Comparison of ENCODE assay signal across 11 mouse cellular contexts in genomic region chr15:80358798-80359197, GRCm38 (mm10).
DNase-seq lines count a peak whose midpoint lies in the region; ATAC-seq lines count a peak whose summit lies in the region.
"Had no signal": no experiment of that assay in that cellular context is flagged by ENCODE, and none has a peak within 500 bp of the region (broad histone marks: within the 10 kb centered on the region; RNA-seq: fewer than 3 reads in every experiment).

No protein-coding gene starts in this region.

- DNase-seq in right cerebral cortex, postnatal 14 days: peak; percentile 54
- no peak for DNase-seq in right cerebral cortex, postnatal 25 days
- peak; percentile 68 for DNase-seq in cerebellum, adult 11 months
- peak; percentile 36 to 47 for DNase-seq in layer of hippocampus, postnatal 36 days
- DNase-seq in thymus, postnatal 25 days: no peak
- DNase-seq: kidney, adult 2 months; lung, postnatal 10 days had no signal

- no peak overlapping the region for H3K4me2 ChIP-seq in hindbrain, embryonic 16.5 days (ENCODE audit: low read length)
- no peak overlapping the region for H3K4me2 ChIP-seq in hindbrain, embryonic 12.5 days (replicated peaks)
- H3K4me2 ChIP-seq: heart, embryonic 15.5 days; liver, embryonic 11.5 days had no signal

- no peaks in the 10 kb centered on the region for H3K9me3 ChIP-seq in hindbrain, embryonic 16.5 days (ENCODE audit: control insufficient read depth, low read length)
- no peaks in the 10 kb centered on the region for H3K9me3 ChIP-seq in hindbrain, embryonic 12.5 days (replicated peaks)
- H3K9me3 ChIP-seq: heart, embryonic 15.5 days had no signal

- H3K27ac ChIP-seq in hindbrain, embryonic 16.5 days (ENCODE audit: low read depth, low read length): no peak overlapping the region
- no peak overlapping the region for H3K27ac ChIP-seq in hindbrain, embryonic 12.5 days
- H3K27ac ChIP-seq: heart, embryonic 15.5 days had no signal

- H3K36me3 ChIP-seq in hindbrain, embryonic 16.5 days (ENCODE audit: control insufficient read depth, insufficient read depth, low read length): no peaks in the 10 kb centered on the region
- H3K36me3 ChIP-seq in hindbrain, embryonic 12.5 days: no peaks in the 10 kb centered on the region
- H3K36me3 ChIP-seq: heart, embryonic 15.5 days had no signal

- H3K9ac ChIP-seq in hindbrain, embryonic 16.5 days (ENCODE audit: low read depth, low read length): no peak overlapping the region
- no peak overlapping the region for H3K9ac ChIP-seq in hindbrain, embryonic 12.5 days
- H3K9ac ChIP-seq: heart, embryonic 15.5 days had no signal

- 71% methylated on average over 19 of the region's 19 CpGs for WGBS in hindbrain, embryonic 16.5 days
- WGBS in hindbrain, embryonic 12.5 days: 90% methylated on average over 19 of the region's 19 CpGs

- 0 out of 2 replicates have a peak, but pooled peaks have one; percentile 18 for ATAC-seq in hindbrain, embryonic 16.5 days
- no peak for ATAC-seq in hindbrain, embryonic 12.5 days (ENCODE audit: low FRiP score)

- no peaks in the 10 kb centered on the region for H3K27me3 ChIP-seq in hindbrain, embryonic 16.5 days (replicated peaks; ENCODE audit: control insufficient read depth, insufficient read depth, low read length)
- H3K27me3 ChIP-seq in hindbrain, embryonic 12.5 days: no peaks in the 10 kb centered on the region

- H3K4me1 ChIP-seq in hindbrain, embryonic 16.5 days (ENCODE audit: control insufficient read depth, insufficient read depth, low read depth, low read length): peaks cover 3% of the 10 kb centered on the region; the same call in 1 of the 2 replicates
- peaks cover 8% of the 10 kb centered on the region for H3K4me1 ChIP-seq in hindbrain, embryonic 12.5 days

- no peak overlapping the region for H3K4me3 ChIP-seq in hindbrain, embryonic 16.5 days (ENCODE audit: low read length)
- no peak overlapping the region for H3K4me3 ChIP-seq in hindbrain, embryonic 12.5 days
- H3K4me3 ChIP-seq: heart, embryonic 15.5 days had no signal

Comparison
In these comparisons a context has a peak if more than half of its experiments do, and no peak if none do; other contexts are left out.
1. DNase-seq: peak in right cerebral cortex, postnatal 14 days (single experiment), cerebellum, adult 11 months (single experiment) and layer of hippocampus, postnatal 36 days (2 of 2); none in right cerebral cortex, postnatal 25 days (single experiment) and thymus, postnatal 25 days (single experiment).